Mouse (Mus musculus) brain, embryonic 14.5 days (tissue): ENCODE results near the gene Cyb5d1. TPM values are rescaled to one million over a fixed set of nuclear protein-coding genes. Genes with fewer than 3 reads are reported as not detected.

Experiments used
- DNase-seq: peaks from one replicate; pipeline ENCODE4 v3.0.0-alpha.2; 2011; ENCODE audit warnings: low read depth
- CTCF ChIP-seq: fragments of 200-500 bp; IDR thresholded peaks from 2 replicates; pipeline ENCODE4 v1.5.1; 2012; ENCODE audit warnings: inconsistent platforms, mild to moderate bottlenecking, moderate library complexity, borderline replicate concordance; ENCODE audit not compliant: insufficient read depth, insufficient read length; ENCODE audit errors: extremely low read depth
- POLR2A ChIP-seq: fragments of 200-500 bp; IDR thresholded peaks from 2 replicates; pipeline ENCODE4 v1.6.1; 2012; ENCODE audit warnings: mild to moderate bottlenecking, inconsistent platforms, borderline replicate concordance; ENCODE audit not compliant: poor library complexity, insufficient read depth, insufficient read length, severe bottlenecking; ENCODE audit errors: extremely low read depth
- polyA plus RNA-seq: library from polyadenylated mRNA; depleted of rRNA; stranded (reverse); fragments of >200 nt; gene quantifications from 2 replicates; pipeline ENCODE4 v1.2.3, GENCODE M21; 2012

Gene Cyb5d1
- polyA plus RNA-seq, 1 experiment: 28.7 TPM

GRCm38 (mm10) chr11:69399201-69400082, 4.0 kb upstream of the Cyb5d1 start:
- TF ChIP-seq POLR2A (no peak), CTCF (no peak)
- DNase-seq: peak; percentile 39

GRCm38 (mm10) chr11:69398486-69399200, 3.2 kb upstream of the Cyb5d1 start:
- no peak for DNase-seq
- no peak for TF ChIP-seq CTCF
- no peak for TF ChIP-seq POLR2A

- TF ChIP-seq CTCF (no peak), POLR2A (no peak)
- DNase-seq: no peak
These were observed 2.6 kb upstream of the Cyb5d1 start, which contains the start of gene Tmem88 for GRCm38 (mm10) chr11:69398059-69398458. Gene Tmem88 (minus strand): TSS chr11:69398234.

- no peak for DNase-seq
- TF ChIP-seq POLR2A (no peak), CTCF (no peak)
These were observed 2.2 kb upstream of the Cyb5d1 start for GRCm38 (mm10) chr11:69397581-69398057.

- TF ChIP-seq CTCF (no peak), POLR2A (no peak)
- no peak for DNase-seq
These were observed 1.3 kb upstream of the Cyb5d1 start for GRCm38 (mm10) chr11:69396772-69397171.

- TF ChIP-seq CTCF (no peak), POLR2A (no peak)
- peak; percentile 100 for DNase-seq
These were observed 373 bp upstream of the Cyb5d1 start for GRCm38 (mm10) chr11:69395634-69396373.

- DNase-seq: peak; percentile 44
These were observed 752 bp downstream of the Cyb5d1 start for GRCm38 (mm10) chr11:69394591-69395167.

GRCm38 (mm10) chr11:69390400-69391034, 4.9 kb downstream of the Cyb5d1 start:
- TF ChIP-seq POLR2A (no peak), CTCF (peak; percentile 59; the same call in 1 of the 2 replicates)
- peak; percentile 84 for DNase-seq

GRCm38 (mm10) chr11:69389531-69390399, 5.7 kb downstream of the Cyb5d1 start:
- TF ChIP-seq CTCF (no peak), POLR2A (no peak)
- no peak for DNase-seq

GRCm38 (mm10) chr11:69388680-69389079, 6.8 kb downstream of the Cyb5d1 start:
- no peak for TF ChIP-seq POLR2A
- no peak for TF ChIP-seq CTCF
- no peak for DNase-seq
